Mouse (Mus musculus) induced T-regulatory cell, adult 2 months (primary cell): ENCODE measurements around the gene Myb.

Experiments used
- DNase-seq: peaks from one replicate; pipeline ENCODE4 v3.0.0-alpha.2; 2012; ENCODE audit warnings: low read depth

Myb gene

DNA sequence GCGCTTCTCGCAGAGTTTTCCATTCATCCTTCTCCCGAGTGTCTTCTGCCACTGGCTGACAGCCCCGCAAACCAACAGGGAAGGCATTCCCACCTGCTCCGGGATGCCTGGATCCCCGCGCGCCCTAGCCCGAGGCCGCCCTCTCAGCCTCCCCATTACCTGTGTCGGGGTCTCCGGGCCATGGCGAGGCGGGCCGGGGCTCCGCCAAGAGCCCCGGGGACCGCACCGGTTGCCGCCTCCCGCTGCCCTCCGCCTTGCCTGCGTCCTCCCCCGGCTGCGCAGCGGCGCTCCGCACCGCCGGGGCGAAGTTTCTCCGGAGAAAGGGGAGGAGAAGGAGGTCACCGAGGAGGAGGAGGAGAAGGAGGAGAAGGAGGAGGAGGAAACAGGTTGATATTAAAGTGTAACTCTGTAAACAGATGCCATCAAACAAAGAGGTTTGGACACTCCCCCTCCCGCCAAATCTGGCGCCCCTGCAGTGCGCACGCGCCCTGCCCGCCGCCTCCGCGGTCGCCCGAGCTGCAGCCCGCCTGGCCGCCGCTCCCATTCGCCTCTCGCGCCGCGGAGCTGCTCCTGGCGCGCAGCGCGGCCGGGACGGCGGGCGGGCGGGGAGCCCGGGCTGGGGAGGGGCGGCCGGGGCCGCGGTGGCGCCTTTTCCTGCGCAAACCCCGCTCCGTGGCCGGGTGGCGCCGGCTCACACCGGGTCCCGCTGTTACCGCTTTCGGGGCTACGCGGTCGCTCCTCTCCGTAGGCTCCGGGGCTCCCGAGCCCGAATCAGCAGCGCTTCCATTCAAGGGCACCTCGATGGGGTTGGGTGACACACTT lies at the start of gene Myb:
Gene Myb, minus strand, starts transcription at position 448 of the 822 bp plus-strand sequence.
- DNase-seq, result peak; percentile 82

DNA sequence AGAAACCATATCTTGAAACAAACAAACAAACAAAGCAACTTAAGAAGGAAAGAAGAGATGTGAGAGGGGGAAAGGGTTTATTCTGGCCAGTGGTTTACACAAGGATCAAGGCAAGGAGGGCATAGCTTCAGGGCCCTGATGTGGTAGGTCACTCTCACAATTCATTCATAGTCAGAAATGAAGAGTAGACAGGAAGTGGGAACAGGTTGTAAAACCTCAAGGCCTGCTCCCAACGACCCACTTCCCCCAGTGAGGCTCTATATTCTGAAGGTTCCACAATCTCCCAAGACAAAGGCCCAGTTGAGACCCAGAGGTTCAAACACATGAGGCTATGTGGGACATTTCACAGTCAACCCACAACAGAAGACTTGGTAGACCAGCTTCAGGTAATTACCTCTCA lies 46.6 kb upstream of the Myb start:
- DNase-seq, result peak; percentile 21

DNA sequence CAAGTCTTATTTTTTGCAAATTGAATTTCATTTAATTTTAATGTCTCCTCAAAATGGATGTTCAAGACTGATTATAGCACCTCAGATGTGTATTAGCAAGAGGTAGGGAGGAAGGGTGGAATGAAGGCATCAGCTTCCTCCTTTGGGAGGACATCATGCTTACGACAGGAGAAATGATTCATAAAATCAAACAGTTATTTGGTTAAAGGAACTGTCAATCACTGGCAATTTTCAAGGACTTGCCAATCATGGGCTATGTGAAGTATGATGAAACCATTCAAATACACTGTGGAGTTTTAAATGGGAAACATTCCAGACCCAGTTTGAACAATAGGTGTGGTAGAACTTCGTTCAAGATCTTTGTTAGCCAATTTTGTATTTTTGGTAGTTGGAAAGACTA lies 45.4 kb upstream of the Myb start:
- DNase-seq, result no peak

DNA sequence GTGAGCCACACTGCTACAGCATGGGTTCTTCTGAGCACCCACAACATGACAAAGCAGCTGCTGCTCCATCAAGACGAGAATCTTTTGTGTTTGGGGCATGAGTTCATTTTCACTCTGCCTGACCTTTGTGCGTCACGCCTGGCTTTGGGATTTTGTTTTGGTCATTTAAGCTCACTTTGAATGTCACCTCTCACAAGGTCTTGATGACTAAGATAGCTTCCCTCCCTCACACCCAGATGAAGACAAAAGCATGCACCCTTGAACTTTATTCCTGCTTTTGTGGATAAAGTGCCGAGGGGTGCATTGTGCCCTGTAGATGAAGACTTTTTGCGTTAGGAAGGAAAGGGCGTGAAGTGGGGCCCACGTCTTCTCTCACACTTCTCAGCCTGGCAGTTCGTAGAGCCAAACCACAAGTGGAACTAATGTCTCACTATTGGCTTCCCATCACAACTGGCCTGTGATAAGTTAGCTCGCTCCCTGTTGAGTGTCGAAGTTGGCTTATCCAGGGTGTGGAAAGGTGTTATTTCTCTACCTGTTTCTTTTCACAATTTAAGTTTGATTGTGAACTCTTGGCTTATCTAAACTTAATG lies 43.8 kb upstream of the Myb start:
- peak; percentile 54 for DNase-seq

DNA sequence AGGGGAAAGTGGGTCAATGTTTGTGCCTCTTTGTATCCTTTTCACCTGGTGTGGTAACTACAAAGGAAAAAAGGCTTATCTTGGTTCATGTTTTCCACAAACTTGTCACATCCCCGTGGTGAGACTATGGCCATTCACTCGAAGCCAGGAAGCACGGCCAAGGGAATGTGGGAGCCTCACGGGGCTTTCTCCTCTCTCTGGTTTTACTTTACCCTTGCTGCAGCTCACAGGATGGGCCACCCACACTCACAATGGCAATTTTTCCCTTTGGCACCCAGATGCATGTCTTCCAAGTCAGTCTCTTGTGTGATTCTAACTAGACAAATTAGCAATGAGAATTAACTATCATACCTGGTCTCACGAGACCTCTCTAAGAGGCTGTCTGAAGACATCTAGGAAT lies 43.1 kb upstream of the Myb start:
- DNase-seq, result peak; percentile 20

DNA sequence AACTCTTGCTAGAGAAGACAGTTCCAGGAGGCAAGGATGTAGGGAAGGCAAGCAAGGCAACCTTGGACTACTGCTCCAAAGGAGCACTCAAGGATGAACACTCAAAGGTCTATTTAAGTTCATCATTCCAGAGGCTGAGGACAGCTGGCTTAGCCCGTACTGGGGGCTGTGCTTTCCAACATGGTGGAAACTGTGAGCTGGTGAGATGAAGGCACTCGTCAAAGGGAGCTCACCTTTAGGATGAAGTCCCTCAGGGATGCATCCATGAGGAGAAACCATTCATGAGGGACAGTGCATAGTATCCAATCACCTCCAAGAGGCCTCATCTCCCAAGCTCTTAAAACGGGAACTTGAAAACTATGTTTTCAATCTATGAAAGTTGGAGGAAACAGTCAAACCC lies 42.7 kb upstream of the Myb start:
- DNase-seq, result no peak

DNA sequence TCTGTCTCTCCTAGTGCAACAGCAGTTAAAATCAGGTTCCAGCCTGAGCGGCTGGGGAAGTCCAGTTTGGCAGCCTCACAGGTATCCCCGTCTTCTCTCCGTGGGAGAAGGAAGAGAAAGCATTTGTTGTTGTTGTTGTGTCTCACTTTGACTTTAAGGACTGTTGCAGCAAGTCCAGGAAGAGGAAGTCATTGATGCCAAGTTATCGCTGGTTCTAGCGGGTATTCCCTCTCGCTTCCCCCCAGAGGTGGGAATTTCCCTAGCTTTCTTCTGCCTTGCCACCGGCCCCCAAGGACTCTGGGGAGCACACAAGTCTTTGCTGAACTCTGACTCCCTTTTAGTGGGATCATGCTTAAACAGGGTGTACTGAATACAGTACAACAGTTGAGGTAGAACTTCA lies 40.0 kb upstream of the Myb start:
- DNase-seq, result peak; percentile 66

DNA sequence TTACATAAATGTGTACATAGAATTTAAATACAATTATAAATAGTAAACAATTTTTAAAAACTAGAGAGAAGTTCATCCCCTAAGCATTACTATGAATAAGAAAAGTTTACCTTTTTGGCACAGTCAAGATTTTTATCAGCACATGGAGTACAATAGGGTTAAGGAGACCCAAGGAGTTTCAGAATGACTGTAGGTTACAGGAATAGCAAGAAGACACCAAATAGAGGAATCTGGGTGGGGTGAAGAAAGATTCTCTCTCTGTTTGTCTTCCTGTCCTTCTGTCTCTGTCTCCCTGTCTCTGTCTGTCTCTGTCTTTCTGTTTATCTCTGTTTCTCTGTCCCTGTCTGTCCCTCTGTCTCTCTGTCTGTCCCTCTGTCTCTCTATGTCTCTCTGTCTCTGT lies 39.5 kb upstream of the Myb start:
- peak; percentile 53 for DNase-seq

DNA sequence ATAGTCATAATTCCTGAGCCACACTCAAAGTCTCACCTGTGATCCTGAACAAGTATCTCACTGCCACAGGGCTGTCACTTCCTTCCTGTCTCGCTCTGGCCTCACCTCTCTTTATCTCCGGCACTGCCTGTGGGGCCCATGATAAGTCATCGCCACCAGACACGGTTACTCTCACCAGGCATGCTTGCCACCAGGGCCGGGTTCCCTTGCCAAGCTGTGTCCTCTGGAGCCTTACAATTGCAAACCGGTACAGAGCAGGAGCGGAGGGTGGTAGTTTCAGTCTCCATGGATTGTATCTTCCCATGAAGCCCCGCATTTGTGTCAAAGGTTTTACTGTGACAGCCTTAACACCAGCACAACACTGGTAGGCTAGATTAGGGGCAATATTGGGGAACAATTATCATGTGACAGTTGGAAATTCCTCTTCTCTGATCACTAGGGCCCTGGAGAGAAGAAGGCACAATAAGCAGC lies 35.9 kb upstream of the Myb start:
- peak; percentile 69 for DNase-seq

DNA sequence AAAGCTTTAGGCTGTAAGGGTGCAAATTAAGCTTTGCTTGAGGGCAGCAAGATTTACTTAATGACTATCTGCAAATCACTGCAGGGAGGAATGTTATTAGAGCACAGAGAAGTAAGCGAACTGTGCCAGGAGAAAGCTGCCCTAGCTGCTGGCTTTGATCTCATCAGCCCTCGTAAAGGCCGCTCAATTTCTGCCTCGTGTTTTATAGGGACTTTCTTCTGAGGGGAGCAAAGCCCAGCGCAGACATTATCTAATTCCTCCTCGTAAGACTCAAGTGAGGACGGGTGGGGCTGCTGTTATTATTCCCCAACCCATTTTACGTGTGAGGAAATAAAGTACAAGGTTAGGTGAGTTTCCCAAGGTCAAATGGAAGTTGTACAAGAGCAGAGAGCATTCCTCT lies 34.8 kb upstream of the Myb start:
- no peak for DNase-seq

DNA sequence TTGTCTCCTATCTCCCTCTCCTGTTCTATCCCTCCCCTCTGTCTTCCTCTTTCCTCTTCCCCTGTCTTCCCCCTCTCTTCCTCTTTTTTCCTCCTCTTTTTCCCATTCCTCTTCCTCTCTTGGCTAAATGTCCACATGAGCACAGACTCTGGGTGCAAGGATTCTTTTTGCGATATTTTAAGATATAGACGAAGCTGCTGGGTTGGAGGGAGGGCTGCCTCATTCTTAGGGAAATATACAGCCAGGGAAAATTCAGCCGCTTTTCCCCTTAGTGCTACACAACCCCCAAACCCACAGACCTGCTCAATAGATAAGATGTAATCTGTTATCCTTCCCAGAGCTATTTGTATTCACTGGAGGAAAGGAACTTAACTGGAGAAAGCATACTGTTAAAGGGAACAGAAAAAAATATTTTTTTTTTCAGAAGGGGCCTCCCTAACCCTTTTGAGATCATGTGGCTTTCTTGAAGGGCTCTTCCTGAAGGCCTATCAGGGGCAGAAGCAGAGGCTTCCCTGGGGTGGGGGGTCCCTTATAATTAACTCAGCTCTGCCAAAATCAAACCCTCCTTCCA lies 33.2 kb upstream of the Myb start:
- DNase-seq, result no peak

DNA sequence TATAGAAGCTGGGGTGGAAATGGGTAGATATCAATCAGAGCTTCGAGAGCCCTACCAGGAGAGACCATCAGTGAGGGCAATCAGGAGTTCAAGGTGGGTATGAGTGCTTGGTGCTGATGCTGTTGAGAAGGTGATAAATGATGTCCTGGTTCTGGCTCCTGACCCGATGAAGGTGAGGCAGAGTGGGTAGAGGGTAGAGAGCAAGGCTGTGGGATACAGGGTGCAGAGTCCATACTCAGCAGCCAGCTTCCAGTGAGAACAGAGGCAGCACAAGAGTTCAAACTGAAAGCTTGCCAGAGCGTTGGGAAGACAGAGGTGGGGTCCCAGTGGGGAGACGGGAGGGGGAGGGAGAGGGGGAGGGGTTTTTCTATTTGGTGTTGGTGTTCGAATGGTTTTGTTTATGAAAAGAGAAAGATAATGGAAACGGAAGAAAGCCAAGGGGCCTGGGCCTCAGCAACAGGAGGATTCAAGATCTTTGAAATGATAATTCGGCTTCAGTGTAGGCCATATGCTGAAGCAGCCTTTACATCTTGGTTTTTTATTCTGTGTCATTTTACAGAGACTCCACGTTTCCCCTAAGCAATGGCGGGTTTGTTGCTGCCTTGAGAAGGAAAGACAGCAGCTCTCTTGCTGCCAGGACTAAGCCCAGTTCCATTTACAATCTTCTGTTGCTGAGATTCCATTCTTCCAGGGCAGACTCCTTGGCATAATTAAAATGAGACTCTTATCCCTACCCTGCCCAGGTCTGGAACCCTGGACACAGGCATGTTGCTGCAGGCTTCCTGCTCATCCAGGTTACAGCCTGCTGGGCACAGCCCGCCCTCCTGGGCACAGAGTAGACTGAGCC lies 32.5 kb upstream of the Myb start:
- no peak for DNase-seq

DNA sequence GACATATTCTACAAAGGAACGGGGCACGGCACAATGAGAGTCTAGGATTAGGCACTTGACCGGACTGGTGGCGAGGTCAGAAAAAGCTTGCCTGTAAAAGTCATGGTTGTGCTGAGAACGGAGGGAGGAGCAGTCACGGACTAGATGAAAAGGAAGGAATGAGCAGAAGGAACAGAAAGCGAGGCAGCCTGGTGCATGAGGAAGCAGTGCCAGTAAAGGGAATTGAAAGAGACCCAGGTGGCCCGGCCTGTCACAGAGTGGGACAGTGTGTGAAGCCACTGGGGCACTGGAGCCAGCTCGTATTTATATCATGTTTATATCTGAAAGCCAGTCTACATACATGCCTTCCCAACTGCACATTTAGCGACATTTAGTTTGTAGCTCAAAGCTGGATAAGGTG lies 31.7 kb upstream of the Myb start:
- no peak for DNase-seq

DNA sequence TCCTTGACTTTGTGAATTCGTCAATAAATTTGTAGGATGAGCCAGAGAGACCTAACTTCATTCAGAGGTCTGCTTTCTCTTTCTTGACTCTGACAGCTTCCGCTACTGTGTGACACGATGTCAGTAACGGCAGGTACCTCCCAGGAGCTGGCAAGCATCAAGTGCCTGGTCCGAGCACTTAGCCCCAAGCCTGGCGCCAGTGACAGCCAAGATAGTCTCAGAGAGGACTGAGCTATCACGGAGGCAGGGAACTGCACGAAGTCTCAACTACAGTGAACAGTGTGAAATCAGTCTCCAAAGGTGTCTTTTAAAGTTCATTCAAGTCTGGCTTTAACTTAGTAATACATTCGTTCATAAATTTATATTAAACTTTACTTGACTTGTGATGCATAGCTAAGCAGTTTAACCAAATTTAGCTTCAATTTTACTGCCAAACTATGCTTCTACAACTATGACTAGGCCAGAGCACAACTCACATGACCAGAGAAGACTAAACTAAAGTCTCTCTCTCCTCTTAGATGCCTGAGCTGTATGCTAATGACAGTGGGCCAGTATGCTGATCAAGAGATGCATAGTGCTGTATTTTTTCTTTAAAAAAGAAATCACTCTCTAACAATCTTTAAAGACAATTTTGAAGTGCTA lies 29.1 kb upstream of the Myb start:
- no peak for DNase-seq

DNA sequence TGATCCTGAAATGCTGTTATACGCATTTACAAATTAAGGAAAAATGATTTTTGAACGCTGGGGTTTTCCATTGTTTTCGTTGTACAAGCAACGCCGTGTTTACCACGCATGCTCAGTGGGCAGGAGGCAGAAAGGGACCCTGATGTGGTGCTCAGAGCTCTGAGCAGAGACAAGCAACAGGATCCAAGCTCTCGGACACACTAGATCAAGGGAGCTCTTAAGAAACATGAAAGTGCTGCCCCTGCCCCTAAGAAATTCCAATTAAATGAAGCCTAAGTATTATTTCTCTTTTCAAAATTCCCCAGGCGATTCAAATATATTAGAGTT lies 28.5 kb upstream of the Myb start:
- no peak for DNase-seq

DNA sequence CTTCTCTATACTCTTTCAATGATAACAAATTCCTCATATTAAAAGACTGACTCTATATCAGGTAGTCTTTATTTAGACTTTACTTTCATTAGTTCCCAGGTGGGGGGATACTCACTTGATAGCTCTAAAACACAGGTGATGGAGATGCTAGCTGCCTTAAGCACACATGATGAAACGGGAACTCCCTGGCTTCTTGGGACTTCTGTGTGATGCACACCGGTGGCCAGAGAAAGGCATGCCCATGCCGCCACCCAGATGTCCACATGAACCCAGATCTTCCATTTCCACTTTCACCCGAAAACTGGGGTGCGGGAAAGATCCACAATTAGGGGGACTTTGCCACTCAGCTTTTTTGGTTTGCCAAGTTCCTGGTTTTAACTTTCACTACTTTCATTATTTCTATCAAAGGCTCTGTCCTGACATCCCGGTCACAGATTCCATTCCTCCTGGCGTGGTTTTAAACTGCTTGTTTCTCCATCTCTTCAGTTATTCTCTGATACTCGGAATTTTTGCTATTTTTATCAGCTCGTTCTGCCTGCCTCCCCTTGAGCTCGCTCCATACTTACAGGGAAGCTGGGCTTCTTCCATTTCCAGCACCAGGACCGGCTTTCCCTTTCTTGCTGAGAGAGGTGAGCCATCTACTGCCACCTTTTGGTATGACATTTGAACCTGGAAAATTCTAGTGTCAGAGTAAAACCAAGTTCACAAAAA lies 27.9 kb upstream of the Myb start:
- DNase-seq, result peak; percentile 83

DNA sequence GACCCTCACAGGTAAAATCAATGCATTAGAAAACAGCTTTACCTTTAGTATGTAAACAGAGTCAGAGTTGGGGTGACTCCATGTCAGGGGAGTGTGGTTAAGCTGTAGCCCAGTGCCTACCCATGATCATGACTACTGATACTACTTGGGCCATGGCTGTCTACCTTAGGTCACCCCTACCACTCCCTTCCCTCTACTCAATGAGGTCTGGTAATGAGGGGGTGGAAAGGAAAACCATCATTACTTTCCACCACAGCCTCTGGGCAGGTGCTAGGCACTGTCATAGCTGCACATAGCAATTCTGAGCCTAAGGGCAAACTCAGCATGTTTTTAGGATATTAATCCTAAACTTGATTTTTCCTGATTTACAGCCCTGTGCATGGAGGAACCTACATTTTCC lies 27.1 kb upstream of the Myb start:
- DNase-seq, result peak; percentile 60

DNA sequence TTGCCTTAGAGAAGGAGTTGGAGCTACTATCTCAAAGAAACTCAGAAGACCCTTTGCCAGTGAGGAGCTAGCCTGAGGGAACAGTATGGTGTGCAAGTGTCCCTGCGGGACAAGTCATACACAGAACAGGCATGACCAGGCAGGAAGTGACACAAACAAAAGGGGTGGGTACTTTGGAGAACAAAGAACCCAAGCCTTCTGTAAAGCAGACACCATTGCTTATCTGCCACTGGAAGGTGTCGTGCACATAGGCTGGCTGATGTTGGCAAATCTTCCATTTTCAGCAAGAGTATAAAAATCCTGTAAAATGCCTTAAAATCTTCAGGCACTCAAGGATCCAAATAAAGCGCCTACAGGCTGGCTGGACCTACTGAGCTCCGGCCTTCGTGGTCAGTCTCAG lies 25.9 kb upstream of the Myb start:
- peak; percentile 76 for DNase-seq

DNA sequence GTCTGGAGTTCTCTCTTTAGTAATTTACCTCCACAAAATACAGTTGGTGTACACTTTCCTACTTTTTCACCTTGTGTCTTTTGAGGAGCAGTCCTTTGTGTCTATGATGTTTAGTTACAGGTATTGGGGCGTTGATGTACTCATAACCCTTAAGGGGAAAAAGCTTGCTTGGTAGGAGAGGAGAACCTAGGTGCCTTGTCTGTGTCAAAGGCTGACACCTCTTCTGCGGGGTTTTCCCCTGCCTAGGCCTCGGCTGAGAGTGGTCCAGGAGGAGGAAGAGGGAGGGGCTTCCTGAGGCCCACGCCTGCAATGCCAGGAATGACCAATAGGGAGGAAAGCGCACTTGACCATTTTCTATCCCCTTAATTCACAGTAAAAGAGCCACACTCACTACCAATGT lies 17.9 kb upstream of the Myb start:
- DNase-seq, result peak; percentile 92

DNA sequence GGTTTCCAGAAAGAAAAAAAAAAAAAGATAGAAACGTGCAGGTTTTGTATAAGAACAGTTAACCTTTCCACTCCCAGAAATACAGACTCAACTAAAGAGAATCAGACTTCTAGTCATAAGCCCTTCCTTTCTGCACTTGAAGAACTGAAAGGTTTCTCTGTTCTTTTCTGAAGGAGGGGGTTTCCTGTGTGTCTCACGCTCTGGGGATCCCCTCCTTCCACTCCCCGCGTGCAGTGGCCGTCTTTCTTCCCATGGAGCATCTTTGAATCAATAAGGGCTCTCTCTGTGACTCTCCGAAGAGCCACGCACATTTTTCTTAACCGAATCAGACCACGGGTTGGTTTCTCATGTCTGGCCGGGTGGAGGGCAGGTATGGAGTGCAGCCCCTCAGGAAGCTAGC lies 17.5 kb upstream of the Myb start:
- DNase-seq, result peak; percentile 89

DNA sequence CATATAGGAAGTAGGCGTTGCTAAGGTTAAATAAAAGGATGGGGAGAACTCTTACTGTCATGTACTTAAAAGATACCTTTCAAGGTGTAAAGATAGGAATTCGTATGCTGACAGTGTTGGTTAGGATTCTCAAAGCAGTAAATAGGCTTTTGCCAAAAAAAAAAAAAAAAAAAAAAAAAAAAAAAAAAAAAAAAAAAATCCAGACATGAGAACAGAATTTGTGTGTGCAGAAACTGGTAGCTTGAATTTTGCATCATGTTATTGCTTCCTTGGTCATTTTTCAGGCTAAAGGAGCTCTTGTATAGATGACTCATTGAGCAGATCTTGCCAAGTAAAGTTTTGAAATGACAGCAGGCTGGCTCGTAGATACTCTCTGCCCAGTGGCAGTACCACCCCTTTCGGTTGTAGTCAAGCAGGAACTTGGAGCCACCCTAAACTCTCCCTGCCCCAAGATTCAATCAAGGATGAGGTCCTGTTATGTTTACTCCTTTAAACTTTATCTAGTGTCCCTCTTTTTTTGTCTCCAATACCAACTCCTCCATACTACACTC lies 11.9 kb upstream of the Myb start:
- peak; percentile 54 for DNase-seq
